Mouse (Mus musculus) left cerebral cortex, postnatal 14 days (tissue): ENCODE results near the gene Cela3b. TPM values are rescaled to one million over a fixed set of nuclear protein-coding genes. Genes with fewer than 3 reads are reported as not detected.

ENCODE experiments used
- DNase-seq, 2 experiments: peaks; one replicate each; pipeline ENCODE4 v3.0.0; 2021 to 2022; ENCODE audit warnings: low spot score in 2 of 2, mixed read lengths in 1 of 2
- intact Hi-C: fragments of 180-260 bp; cut with DNase I; formaldehyde crosslinking; loops from one replicate; pipeline ENCODE4 v1.15.1; 2025
- total RNA-seq, 2 experiments: library from RNA; stranded (reverse); gene quantifications; 2 replicates each; pipeline ENCODE4 v1.2.3; 2021

The Cela3b gene
- total RNA-seq, 2 experiments from 2014 or later, result not detected

GRCm38 (mm10) chr4:137465125-137465787 is 34.9 kb upstream of the Cela3b start:
- no peak for DNase-seq
- intact Hi-C loops, result no loop called here

- DNase-seq, result no peak
- intact Hi-C loops, result no loop called here
These were observed 31.8 kb upstream of the Cela3b start for GRCm38 (mm10) chr4:137461981-137462690.

- DNase-seq, result no peak
- intact Hi-C loops, result no loop called here
These were observed 30.9 kb upstream of the Cela3b start for GRCm38 (mm10) chr4:137461217-137461616.

GRCm38 (mm10) chr4:137460676-137461075 is 30.3 kb upstream of the Cela3b start:
- DNase-seq, result no peak
- intact Hi-C loops, result no loop called here

- intact Hi-C loops, result no loop called here
- no peak for DNase-seq
These were observed 28.5 kb upstream of the Cela3b start for GRCm38 (mm10) chr4:137458861-137459260.

- no peak for DNase-seq
- intact Hi-C loops, result no loop called here
These were observed 28.0 kb upstream of the Cela3b start for GRCm38 (mm10) chr4:137458310-137458709.

- no peak for DNase-seq
- intact Hi-C loops, result no loop called here
These were observed 27.0 kb upstream of the Cela3b start for GRCm38 (mm10) chr4:137457292-137457691.

- DNase-seq, result no peak
These were observed 26.2 kb upstream of the Cela3b start for GRCm38 (mm10) chr4:137456581-137456980.

GRCm38 (mm10) chr4:137454582-137454981 is 24.2 kb upstream of the Cela3b start:
- no peak for DNase-seq
- intact Hi-C loops, result no loop called here

More at GRCm38 (mm10) chr4:137456581-137456980, 26.2 kb upstream of the Cela3b start:
- intact Hi-C loops, result no loop called here

- DNase-seq, result no peak
- intact Hi-C loops, result no loop called here
These were observed 23.0 kb upstream of the Cela3b start, which contains the start of gene 1700013G24Rik for GRCm38 (mm10) chr4:137453234-137453767. Gene 1700013G24Rik (plus strand): TSS chr4:137453284.

GRCm38 (mm10) chr4:137452190-137452589 is 21.9 kb upstream of the Cela3b start:
- DNase-seq, result no peak
- intact Hi-C loops, result no loop called here

- DNase-seq, result no peak
- intact Hi-C loops, result loop anchor here (5.0 kb wide), 1 partner anchor 128 kb away; no protein-coding TSS in a partner anchor
These were observed 19.4 kb upstream of the Cela3b start for GRCm38 (mm10) chr4:137449715-137450114.

GRCm38 (mm10) chr4:137449132-137449531 is 18.8 kb upstream of the Cela3b start:
- DNase-seq, result no peak
- intact Hi-C loops, result loop anchor here (5.0 kb wide), 1 partner anchor 128 kb away; no protein-coding TSS in a partner anchor

- intact Hi-C loops, result loop anchor here (5.0 kb wide), 1 partner anchor 129 kb away; no protein-coding TSS in a partner anchor
- DNase-seq, result no peak
These were observed 18.3 kb upstream of the Cela3b start for GRCm38 (mm10) chr4:137448641-137449040.

GRCm38 (mm10) chr4:137448197-137448596 is 17.9 kb upstream of the Cela3b start:
- DNase-seq, result peak in 1 of 2 experiments; percentile 14
- intact Hi-C loops, result loop anchor here (5.0 kb wide), 1 partner anchor 129 kb away; no protein-coding TSS in a partner anchor

GRCm38 (mm10) chr4:137447363-137448196 is 17.2 kb upstream of the Cela3b start:
- intact Hi-C loops, result loop anchor here (5.0 kb wide), 1 partner anchor 130 kb away; no protein-coding TSS in a partner anchor
- DNase-seq, result no peak

- intact Hi-C loops, result loop anchor here (5.0 kb wide), 1 partner anchor 131 kb away; no protein-coding TSS in a partner anchor
- no peak for DNase-seq
These were observed 15.5 kb upstream of the Cela3b start for GRCm38 (mm10) chr4:137445881-137446280.

- peak; percentile 59 to 85 for DNase-seq
- intact Hi-C loops, result no loop called here
These were observed 13.3 kb upstream of the Cela3b start for GRCm38 (mm10) chr4:137443625-137444024.

GRCm38 (mm10) chr4:137441332-137441731 is 11.0 kb upstream of the Cela3b start:
- intact Hi-C loops, result no loop called here
- DNase-seq, result no peak
